Mouse (Mus musculus) neural tube, embryonic 15.5 days (tissue): ENCODE measurements at regions not wholly inside any gene's neighbourhood (a gene's known extent, or its start where the extent isn't known, plus 50 kb on each side); places are given as distances from the start of the nearest gene placed in this dataset.

Experiments used
- ATAC-seq: fragments of 200-750 bp; cut with Nextera tagmentation; 2 replicates; pipeline ENCODE4 v1.8.0; 2017; ENCODE audit warnings: mild to moderate bottlenecking, moderate TSS enrichment, moderate library complexity; ENCODE audit not compliant: low FRiP score
- H3K27ac ChIP-seq: fragments of 300-500 bp; sonication (generic); replicated peaks from 2 replicates; pipeline ENCODE4 v1.5.1; 2015; ENCODE audit warnings: mild to moderate bottlenecking, inconsistent platforms
- H3K27me3 ChIP-seq: fragments of 300-500 bp; sonication (generic); replicated peaks from 2 replicates; pipeline ENCODE4 v1.6.1; 2015; ENCODE audit warnings: inconsistent platforms
- H3K36me3 ChIP-seq: fragments of 300-500 bp; sonication (generic); 2 replicates; pipeline ENCODE4 v1.6.1; 2015; ENCODE audit warnings: inconsistent platforms
- H3K4me1 ChIP-seq: fragments of 300-500 bp; sonication (generic); 2 replicates; pipeline ENCODE4 v1.6.1; 2015; ENCODE audit warnings: inconsistent platforms
- H3K4me2 ChIP-seq: fragments of 300-500 bp; sonication (generic); 2 replicates; pipeline ENCODE4 v1.6.1; 2015; ENCODE audit warnings: inconsistent platforms, mild to moderate bottlenecking, moderate library complexity
- H3K4me3 ChIP-seq: fragments of 300-500 bp; sonication (generic); replicated peaks from 2 replicates; pipeline ENCODE4 v1.5.1; 2015; ENCODE audit warnings: mild to moderate bottlenecking, inconsistent platforms
- H3K9ac ChIP-seq: fragments of 300-500 bp; sonication (generic); replicated peaks from 2 replicates; pipeline ENCODE4 v1.6.1; 2015; ENCODE audit warnings: mild to moderate bottlenecking, inconsistent platforms
- H3K9me3 ChIP-seq: fragments of 300-500 bp; sonication (generic); replicated peaks from 2 replicates; pipeline ENCODE4 v1.6.1; 2016; ENCODE audit warnings: inconsistent platforms
- WGBS: fragments of 180-500 bp; shearing (Covaris S2); methylation state at CpG from one replicate; pipeline ENCODE4 v1.1.7; 2015; ENCODE audit warnings: mixed read lengths; 5-methylcytosine and 5-hydroxymethylcytosine counted together

DNA sequence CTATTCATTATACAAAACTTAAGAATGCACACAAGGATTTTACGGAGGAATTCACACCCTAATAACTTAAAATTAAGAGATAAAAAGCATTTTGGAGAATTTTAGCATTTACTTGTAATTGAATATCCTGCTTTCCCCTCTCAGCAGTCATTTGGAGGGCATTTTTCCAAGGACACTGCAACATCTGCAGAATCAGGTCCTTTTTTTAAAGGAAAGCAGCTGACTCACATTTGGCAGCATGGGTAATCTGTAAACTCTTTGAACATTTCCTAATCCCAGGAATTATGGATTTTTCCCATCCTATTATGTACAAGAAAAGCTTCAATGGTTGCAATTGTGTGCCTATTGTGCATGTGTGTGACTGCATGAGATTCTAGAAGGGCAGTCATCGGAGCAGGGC lies 112.0 kb downstream of the Gm19410 start:
- H3K4me2 ChIP-seq = no peak overlapping the region
- WGBS = 85% methylated on average over 2 of the region's 2 CpGs
- H3K27me3 ChIP-seq = no peaks in the 10 kb centered on the region
- peaks cover 24% of the 10 kb centered on the region for H3K4me1 ChIP-seq
- no peak for ATAC-seq
- no peak overlapping the region for H3K27ac ChIP-seq
- H3K36me3 ChIP-seq = no peaks in the 10 kb centered on the region
- no peak overlapping the region for H3K4me3 ChIP-seq
- H3K9me3 ChIP-seq = no peaks in the 10 kb centered on the region
- no peak overlapping the region for H3K9ac ChIP-seq

DNA sequence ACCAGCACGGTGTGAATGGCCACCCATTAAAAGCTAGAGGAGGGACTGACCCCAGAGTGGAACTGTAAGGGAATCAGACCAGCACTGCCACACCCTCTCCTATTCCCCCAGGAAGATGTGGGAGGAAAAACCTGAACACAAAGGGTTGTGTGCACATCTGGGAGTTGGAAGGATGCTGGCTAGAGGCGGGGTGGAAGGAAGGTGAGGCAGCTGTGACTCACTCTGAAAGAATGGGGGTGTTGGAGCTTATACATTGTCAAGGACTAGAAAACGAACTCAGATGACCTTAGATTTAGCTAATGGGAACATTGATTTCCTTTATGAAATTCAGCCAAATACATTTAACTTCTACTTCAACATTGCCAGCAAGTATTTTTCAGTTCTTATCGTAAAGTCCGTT lies 116.2 kb downstream of the Gm19410 start:
- Histone ChIP-seq H3K36me3 (no peaks in the 10 kb centered on the region), H3K27me3 (no peaks in the 10 kb centered on the region), H3K4me1 (peaks cover 34% of the 10 kb centered on the region), H3K9me3 (no peaks in the 10 kb centered on the region), H3K4me3 (no peak overlapping the region), H3K27ac (peak overlapping the region; percentile 65; the same call in 1 of the 2 replicates), H3K9ac (no peak overlapping the region), H3K4me2 (no peak overlapping the region)
- no peak for ATAC-seq
- WGBS = 75% methylated on average over 5 of the region's 5 CpGs

DNA sequence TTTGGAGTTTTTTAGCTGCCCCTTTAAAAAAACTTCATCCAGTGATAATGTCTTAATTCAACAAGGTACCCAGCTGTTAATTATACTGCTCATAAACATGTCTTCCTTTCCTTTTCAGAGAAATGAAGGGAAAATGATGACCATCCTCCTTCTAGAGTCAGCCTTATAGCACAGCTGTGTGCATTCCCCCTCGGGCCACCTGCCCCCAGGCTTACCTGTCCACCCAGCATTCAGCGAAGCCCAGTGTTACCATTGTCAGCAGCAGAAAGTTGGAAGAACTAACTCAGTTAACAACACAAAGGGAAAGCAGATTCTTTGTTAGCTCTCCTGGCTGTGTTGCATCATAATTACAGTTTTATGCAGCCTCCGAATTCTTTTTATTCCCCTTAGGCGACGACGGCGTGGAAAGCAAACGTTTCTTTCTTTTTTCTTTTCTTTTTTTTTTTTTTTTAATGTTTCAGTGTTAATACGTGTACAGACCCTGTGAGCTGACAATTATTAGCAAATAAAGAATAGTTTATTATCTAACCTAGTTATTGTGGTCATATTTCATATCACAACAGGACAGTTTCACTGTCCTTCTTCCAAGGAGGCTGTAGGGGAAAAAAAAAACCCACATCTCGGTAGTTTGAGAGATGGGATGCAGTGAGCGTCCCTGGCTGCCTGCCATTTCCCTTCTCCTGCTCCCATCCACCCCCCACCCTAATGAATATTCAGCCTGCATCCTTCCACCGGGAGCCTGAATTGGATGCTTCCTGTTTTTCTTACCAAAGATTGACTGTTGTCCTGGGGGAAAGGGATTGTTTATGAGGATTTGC lies 117.3 kb downstream of the Gm19410 start:
- Histone ChIP-seq H3K9me3 (no peaks in the 10 kb centered on the region), H3K9ac (no peak overlapping the region), H3K36me3 (no peaks in the 10 kb centered on the region), H3K4me1 (peaks cover 30% of the 10 kb centered on the region), H3K27me3 (no peaks in the 10 kb centered on the region), H3K4me3 (no peak overlapping the region), H3K27ac (peak overlapping the region; percentile 77), H3K4me2 (peak overlapping the region; percentile 46)
- WGBS = 5% methylated on average over 12 of the region's 12 CpGs
- peak; percentile 76 for ATAC-seq

DNA sequence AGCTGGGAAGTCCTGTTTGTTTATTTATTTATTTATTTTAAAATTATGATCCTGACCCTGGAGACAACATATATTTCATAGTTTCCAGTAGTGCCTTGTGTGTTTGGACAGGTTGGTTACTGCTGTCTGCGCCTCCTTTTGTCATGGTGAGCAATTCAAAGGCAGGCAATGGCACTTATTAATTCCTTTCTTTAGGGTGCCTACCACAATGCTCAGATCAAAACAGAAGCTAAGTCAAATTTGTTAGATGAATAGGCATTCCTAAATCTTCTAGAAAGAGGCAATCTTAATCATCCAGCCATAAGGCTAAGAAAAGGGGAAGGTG lies 117.8 kb downstream of the Gm19410 start:
- Histone ChIP-seq H3K36me3 (no peaks in the 10 kb centered on the region), H3K4me2 (peak overlapping the region; percentile 46), H3K9me3 (no peaks in the 10 kb centered on the region), H3K4me3 (no peak overlapping the region), H3K9ac (no peak overlapping the region), H3K4me1 (peaks cover 30% of the 10 kb centered on the region), H3K27ac (peak overlapping the region; percentile 77), H3K27me3 (no peaks in the 10 kb centered on the region)
- peak; percentile 66; the same call in 1 of the 2 replicates for ATAC-seq
- WGBS = 11% methylated on average over 1 of the region's 1 CpGs

DNA sequence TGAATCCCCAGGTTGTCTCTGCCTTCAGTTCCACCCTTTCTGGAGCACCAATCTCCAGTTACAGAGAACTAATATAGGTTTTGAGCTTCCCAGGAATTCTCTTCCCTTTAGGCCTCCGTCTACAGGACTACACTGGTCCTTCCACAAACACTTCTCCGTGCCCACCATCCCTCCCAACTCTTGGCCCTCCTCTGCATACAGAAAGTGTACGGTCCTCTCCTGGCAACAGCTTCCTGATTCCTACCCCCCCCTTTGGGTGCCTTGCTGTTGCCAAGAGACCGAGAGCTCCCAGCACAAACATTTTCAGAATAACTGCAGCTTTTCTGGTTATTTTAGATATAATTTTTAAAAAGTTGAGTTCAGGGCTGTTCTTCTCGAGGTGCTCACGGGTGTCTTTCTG lies 119.0 kb downstream of the Gm19410 start:
- Histone ChIP-seq H3K4me1 (peaks cover 37% of the 10 kb centered on the region), H3K4me3 (no peak overlapping the region), H3K27me3 (no peaks in the 10 kb centered on the region), H3K27ac (peak overlapping the region; percentile 54), H3K9me3 (no peaks in the 10 kb centered on the region), H3K9ac (no peak overlapping the region), H3K36me3 (no peaks in the 10 kb centered on the region), H3K4me2 (no peak overlapping the region)
- WGBS = 66% methylated on average over 6 of the region's 6 CpGs
- ATAC-seq = no peak; the same call in 1 of the 2 replicates

DNA sequence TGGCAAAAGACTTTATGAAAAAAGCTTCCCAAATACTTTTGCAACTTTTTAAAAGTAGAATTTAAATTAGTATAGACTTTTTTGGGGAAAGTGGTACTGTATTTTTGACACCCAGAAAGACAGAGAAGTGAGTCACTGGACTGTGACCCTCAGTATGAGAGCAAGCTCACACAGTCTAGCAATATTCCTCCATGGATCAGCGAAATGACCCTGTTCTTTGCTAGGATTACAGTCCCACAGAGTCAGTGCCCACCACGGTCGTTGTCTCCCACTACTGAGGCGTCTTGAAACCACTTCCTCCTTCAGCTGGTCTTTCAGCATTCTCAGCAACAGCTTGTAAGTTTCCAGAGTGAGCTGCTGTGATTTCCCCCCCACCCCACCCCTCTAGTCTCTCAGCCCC lies 124.5 kb downstream of the Gm19410 start:
- Histone ChIP-seq H3K9me3 (no peaks in the 10 kb centered on the region), H3K9ac (no peak overlapping the region), H3K4me2 (no peak overlapping the region), H3K36me3 (no peaks in the 10 kb centered on the region), H3K4me1 (0 out of 2 replicates have a peak, but pooled peaks cover 7% of the 10 kb centered on the region), H3K27me3 (no peaks in the 10 kb centered on the region), H3K4me3 (no peak overlapping the region), H3K27ac (no peak overlapping the region)
- no peak for ATAC-seq
- WGBS = 83% methylated on average over 4 of the region's 4 CpGs

DNA sequence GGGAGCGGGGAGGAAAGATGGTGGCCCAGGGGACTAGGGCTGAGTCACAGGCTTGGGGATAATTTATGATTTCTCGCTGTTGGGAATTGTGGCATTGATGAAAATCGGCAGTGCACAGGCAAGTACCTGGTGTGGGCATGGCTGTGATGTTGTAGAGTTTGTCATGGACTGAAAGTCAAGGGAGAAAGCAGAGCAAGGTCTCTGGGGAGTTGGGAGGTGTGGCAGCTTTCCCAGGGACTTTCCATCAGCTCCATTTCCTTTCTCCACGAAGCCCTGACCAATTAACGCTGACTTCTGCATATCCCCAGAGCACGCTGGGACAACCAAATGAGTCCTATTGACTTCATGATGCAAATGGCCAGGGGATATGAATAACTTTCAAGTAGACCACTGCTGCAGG lies 126.2 kb downstream of the Gm19410 start:
- no peak for ATAC-seq
- Histone ChIP-seq H3K36me3 (no peaks in the 10 kb centered on the region), H3K27me3 (no peaks in the 10 kb centered on the region), H3K4me3 (no peak overlapping the region), H3K9me3 (no peaks in the 10 kb centered on the region), H3K27ac (no peak overlapping the region), H3K4me1 (0 out of 2 replicates have a peak, but pooled peaks cover 7% of the 10 kb centered on the region), H3K4me2 (no peak overlapping the region), H3K9ac (no peak overlapping the region)
- WGBS = 67% methylated on average over 6 of the region's 6 CpGs

DNA sequence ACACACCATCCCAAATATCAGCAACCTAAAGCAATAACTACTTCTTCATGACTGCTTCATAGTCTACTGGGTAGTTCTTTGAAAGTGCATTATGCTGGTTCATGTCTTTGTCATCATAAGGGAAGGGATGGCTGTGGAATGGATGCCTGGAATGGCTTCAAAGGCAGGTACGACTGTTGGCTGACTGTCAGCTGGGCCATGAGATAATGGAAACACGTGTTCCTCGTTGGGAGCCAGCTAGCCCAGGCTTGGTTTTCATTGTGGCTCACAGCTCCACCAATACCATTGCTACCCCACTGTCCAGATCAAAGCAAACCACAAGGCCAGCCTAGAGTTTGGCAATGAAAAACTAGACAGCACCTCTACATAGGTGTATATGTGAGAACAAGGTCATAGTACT lies 132.9 kb downstream of the Gm19410 start:
- no peak overlapping the region for H3K4me3 ChIP-seq
- H3K27me3 ChIP-seq = no peaks in the 10 kb centered on the region
- H3K36me3 ChIP-seq = no peaks in the 10 kb centered on the region
- H3K9ac ChIP-seq = no peak overlapping the region
- H3K4me1 ChIP-seq = 0 out of 2 replicates have a peak, but pooled peaks cover 4% of the 10 kb centered on the region
- H3K27ac ChIP-seq = no peak overlapping the region
- 90% methylated on average over 3 of the region's 3 CpGs for WGBS
- no peak for ATAC-seq
- no peaks in the 10 kb centered on the region for H3K9me3 ChIP-seq
- no peak overlapping the region for H3K4me2 ChIP-seq

DNA sequence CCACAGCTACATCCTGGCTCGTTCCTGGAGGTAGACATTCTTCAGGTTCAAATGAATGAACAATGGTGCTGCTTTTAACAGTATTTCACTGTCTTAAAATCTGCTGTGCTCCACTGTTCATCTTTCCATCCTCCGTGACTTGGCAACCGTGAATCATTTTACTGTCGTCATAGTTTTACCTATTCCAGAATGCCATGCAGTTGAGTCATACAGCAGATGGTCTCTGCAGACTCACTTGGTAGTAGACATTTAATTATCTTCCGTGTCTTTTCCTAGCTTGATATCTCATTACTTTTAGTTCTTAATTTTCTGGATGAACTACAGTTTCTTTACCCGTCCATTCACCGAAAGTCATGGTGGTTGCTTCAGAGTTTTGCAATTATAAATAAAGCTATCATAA lies 135.9 kb downstream of the Gm19410 start:
- no peak for ATAC-seq
- Histone ChIP-seq H3K4me3 (no peak overlapping the region), H3K27me3 (no peaks in the 10 kb centered on the region), H3K36me3 (no peaks in the 10 kb centered on the region), H3K27ac (no peak overlapping the region), H3K4me2 (no peak overlapping the region), H3K4me1 (peaks cover 16% of the 10 kb centered on the region), H3K9me3 (no peaks in the 10 kb centered on the region), H3K9ac (no peak overlapping the region)
- WGBS = 76% methylated on average over 7 of the region's 7 CpGs

DNA sequence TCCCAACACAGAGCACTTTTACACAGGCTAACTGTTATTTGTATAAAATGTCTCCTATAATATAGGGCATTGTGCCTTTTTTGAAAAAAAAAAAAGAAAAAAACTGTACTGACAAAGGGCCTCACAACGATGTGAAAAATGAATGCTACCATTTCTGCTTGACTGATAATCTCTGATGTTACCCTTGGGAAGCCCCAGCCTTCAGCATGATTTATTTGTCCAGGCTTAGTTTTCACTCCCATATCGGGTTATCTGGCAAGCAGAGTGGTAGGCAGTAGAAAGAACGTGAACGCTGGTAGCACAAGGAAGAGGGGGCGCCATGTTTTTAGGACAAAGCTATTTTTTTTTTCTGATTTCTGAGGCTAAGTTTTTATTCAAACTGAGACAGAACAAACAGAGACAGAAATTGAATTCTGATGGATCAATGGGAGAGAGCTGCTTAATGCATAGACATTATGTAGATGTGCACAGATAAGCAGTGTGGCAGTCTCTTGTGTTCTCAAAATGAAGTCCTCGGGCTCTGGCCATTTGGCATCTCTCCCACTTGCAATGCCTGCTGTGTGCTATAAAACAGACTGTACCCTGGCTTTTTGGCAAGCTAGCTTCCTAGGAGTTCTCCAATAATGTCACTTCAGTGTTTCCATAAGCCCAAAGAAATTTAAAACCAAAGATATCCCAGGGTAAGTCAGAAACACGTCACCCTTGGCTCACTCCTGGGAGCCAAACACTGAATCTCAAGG lies 139.3 kb downstream of the Gm19410 start:
- Histone ChIP-seq H3K9ac (no peak overlapping the region), H3K9me3 (no peaks in the 10 kb centered on the region), H3K27me3 (no peaks in the 10 kb centered on the region), H3K27ac (peak overlapping the region; percentile 57), H3K36me3 (no peaks in the 10 kb centered on the region), H3K4me1 (peaks cover 12% of the 10 kb centered on the region), H3K4me3 (no peak overlapping the region), H3K4me2 (no peak overlapping the region)
- 29% methylated on average over 7 of the region's 7 CpGs for WGBS
- peak; percentile 47; the same call in 1 of the 2 replicates for ATAC-seq

DNA sequence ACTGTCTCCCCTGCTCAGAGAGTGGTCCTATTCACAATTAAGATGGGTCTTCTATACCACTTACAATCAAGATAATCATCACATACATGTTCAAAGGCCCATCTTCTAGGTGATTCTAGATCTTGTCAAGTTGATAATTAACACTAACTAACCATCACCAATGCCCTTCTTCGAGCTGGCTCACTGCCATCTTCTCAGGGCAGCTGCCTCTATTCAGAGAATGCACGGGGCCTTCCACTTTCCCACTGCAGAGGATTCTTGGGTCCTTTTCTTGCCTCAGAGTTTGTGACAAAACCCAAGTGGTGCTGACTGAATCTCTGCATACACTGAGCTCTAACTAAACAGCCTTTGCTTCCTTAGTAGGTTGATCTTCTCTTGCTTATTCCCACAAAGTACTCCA lies 142.4 kb downstream of the Gm19410 start:
- Histone ChIP-seq H3K4me2 (no peak overlapping the region), H3K9ac (no peak overlapping the region), H3K4me1 (peaks cover 12% of the 10 kb centered on the region), H3K4me3 (no peak overlapping the region), H3K36me3 (no peaks in the 10 kb centered on the region), H3K27me3 (no peaks in the 10 kb centered on the region), H3K27ac (no peak overlapping the region), H3K9me3 (no peaks in the 10 kb centered on the region)
- no peak for ATAC-seq
- 67% methylated on average over 2 of the region's 2 CpGs for WGBS

DNA sequence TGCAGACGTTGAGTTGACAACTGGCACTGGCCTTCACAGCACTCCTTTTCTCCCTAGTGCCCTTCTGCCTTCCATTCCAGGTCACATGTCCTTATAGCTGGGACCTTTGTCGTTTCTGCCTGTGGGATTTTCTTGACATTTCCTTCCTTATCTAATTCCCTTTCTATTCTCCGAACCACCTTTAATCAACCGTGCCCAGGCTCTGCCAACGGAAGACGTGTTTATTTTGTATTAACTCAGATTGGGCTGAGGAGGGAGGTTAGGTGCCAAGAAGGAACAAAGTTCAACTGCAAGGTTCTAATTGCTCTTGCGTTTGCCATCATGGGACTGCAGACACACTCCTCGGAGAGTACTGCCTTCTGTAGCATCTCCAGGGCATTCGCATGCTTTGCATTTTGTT lies 146.7 kb downstream of the Gm19410 start:
- no peak for ATAC-seq
- H3K4me3 ChIP-seq = no peak overlapping the region
- H3K36me3 ChIP-seq = no peaks in the 10 kb centered on the region
- 77% methylated on average over 9 of the region's 9 CpGs for WGBS
- H3K27me3 ChIP-seq = no peaks in the 10 kb centered on the region
- H3K9me3 ChIP-seq = no peaks in the 10 kb centered on the region
- H3K27ac ChIP-seq = no peak overlapping the region
- no peaks in the 10 kb centered on the region for H3K4me1 ChIP-seq
- H3K4me2 ChIP-seq = no peak overlapping the region
- H3K9ac ChIP-seq = no peak overlapping the region
